Mouse (Mus musculus): ENCODE measurements around the gene Gm7978.
"Not testable (repeated sequence)": the region's sequence is repeated elsewhere in the genome, so short reads cannot be mapped to it uniquely, and the experiment has no call there.

The Gm7978 gene

GRCm38 (mm10) chr5:95736073-95736472, at the start of gene Gm7978:
Gene Gm7978, minus strand, starts transcription at chr5:95736173.
- not testable (repeated sequence) for DNase-seq

- not testable (repeated sequence) for DNase-seq
Measured at GRCm38 (mm10) chr5:95775690-95776089, 39.7 kb upstream of the Gm7978 start, which contains the start of gene E330014E10Rik. Gene E330014E10Rik, plus strand, starts transcription at chr5:95775990.

GRCm38 (mm10) chr5:95741714-95742113, 5.7 kb upstream of the Gm7978 start, which contains the start of gene Gm7982:
Gene Gm7982, plus strand, starts transcription at chr5:95742014.
- DNase-seq = not testable (repeated sequence)

All from cerebellum, postnatal 14 days (tissue).